Mouse (Mus musculus) ES-E14 (cell line): Measurements from ENCODE around the gene Zfp119b. TPM values are rescaled to one million over a fixed set of nuclear protein-coding genes. Genes with fewer than 3 reads are reported as not detected.

ENCODE experiments used
- DNase-seq: peaks from one replicate; pipeline ENCODE4 v3.0.0-alpha.2; 2013; ENCODE audit warnings: low read depth, low spot score
- H3K27ac ChIP-seq: 2 replicates; pipeline ENCODE4 v1.5.1; 2012; ENCODE audit warnings: low read depth, mild to moderate bottlenecking, low read length, moderate library complexity, mixed read lengths; ENCODE audit not compliant: poor library complexity, insufficient read depth, severe bottlenecking
- H3K36me3 ChIP-seq: 2 replicates; pipeline ENCODE4 v1.6.1; 2012; ENCODE audit warnings: mild to moderate bottlenecking, low read length, moderate library complexity, mixed read lengths; ENCODE audit not compliant: control insufficient read depth, poor library complexity, insufficient read depth, severe bottlenecking
- H3K4me1 ChIP-seq, 2 experiments: fragments of 150-350 bp in 1 of 2; sonication (generic) in 1 of 2; 2 replicates each; pipeline ENCODE4 v1.6.1; 2012; ENCODE audit warnings: low read length in 2 of 2, mild to moderate bottlenecking in 1 of 2, mixed read lengths in 1 of 2; ENCODE audit not compliant: control insufficient read depth in 2 of 2, insufficient read depth in 2 of 2, poor library complexity in 1 of 2
- H3K4me3 ChIP-seq, 2 experiments: fragments of 150-350 bp in 1 of 2; sonication (generic) in 1 of 2; 2 replicates each; pipeline ENCODE4 v1.5.1; 2012; ENCODE audit warnings: low read length in 2 of 2, low read depth in 1 of 2, mild to moderate bottlenecking in 1 of 2, mixed read lengths in 1 of 2; ENCODE audit not compliant: insufficient read depth in 1 of 2, poor library complexity in 1 of 2, severe bottlenecking in 1 of 2
- H3K9ac ChIP-seq: 2 replicates; pipeline ENCODE4 v1.6.1; 2012; ENCODE audit warnings: low read depth, mild to moderate bottlenecking, low read length, mixed read lengths; ENCODE audit not compliant: poor library complexity, insufficient read depth, severe bottlenecking
- H3K9me3 ChIP-seq: fragments of 150-350 bp; sonication (generic); 2 replicates; pipeline ENCODE4 v1.6.1; 2012; ENCODE audit warnings: low read depth, mild to moderate bottlenecking, low read length; ENCODE audit not compliant: control insufficient read depth, insufficient read depth
- CHD2 ChIP-seq: IDR thresholded peaks from 2 replicates; pipeline ENCODE4 v1.6.1; 2014; ENCODE audit warnings: mild to moderate bottlenecking, low read depth, low read length, inconsistent platforms
- HCFC1 ChIP-seq: IDR thresholded peaks from 2 replicates; pipeline ENCODE4 v1.6.1; 2012; ENCODE audit warnings: low read length, inconsistent platforms, borderline replicate concordance; ENCODE audit not compliant: insufficient read depth
- MAFK ChIP-seq: IDR thresholded peaks from 2 replicates; pipeline ENCODE4 v1.6.1; 2014; ENCODE audit warnings: mild to moderate bottlenecking, low read depth, low read length, inconsistent platforms; ENCODE audit not compliant: insufficient read depth
- ZC3H11A ChIP-seq: IDR thresholded peaks from 2 replicates; pipeline ENCODE4 v1.6.1; 2012; ENCODE audit warnings: low read depth, mild to moderate bottlenecking, inconsistent platforms, low read length, borderline replicate concordance
- ZNF384 ChIP-seq: IDR thresholded peaks from 2 replicates; pipeline ENCODE4 v1.6.1; 2012; ENCODE audit warnings: low read depth, low read length, inconsistent platforms
- in situ Hi-C, 2 experiments: fragments of 600-800 bp; cut with MboI; formaldehyde crosslinking; loops; one replicate each; pipeline ENCODE4 v1.15.1; 2025; ENCODE audit warnings: low sequenced_read_pairs in 2 of 2, inconsistent platforms in 1 of 2; ENCODE audit not compliant: unreplicated experiment in 2 of 2
- total RNA-seq: library from RNA; depleted of rRNA; stranded (reverse); fragments of 300-350 nt; gene quantifications from 2 replicates; pipeline ENCODE4 v1.2.3, GENCODE M21; 2012

The Zfp119b gene
- total RNA-seq, 1 experiment = 4.6 TPM

DNA sequence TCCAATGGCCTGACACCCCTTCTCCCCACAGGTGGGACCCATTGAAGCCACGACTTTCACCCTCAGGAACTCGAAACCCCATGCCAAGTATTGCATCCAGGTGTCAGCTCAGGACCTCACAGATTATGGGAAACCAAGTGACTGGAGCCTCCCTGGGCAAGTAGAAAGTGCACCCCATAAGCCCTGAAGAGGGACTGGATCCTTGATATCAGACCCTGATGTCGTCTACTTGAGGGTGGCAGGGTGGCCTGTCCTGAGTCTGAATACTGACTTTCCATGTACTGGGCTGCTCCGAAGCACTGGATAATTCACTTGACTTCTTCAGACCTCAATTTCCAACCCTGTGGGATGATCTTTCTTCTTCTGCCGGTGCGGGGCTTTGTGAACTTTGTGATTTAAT is 7.3 kb upstream of the Zfp119b start:
- Histone ChIP-seq H3K27ac (no peak overlapping the region), H3K9ac (peak overlapping the region; percentile 47; the same call in 1 of the 2 replicates), H3K36me3 (peaks cover 3% of the 10 kb centered on the region), H3K4me3 (peak overlapping the region; percentile 57 to 61), H3K4me1 (peaks cover 6 to 31% of the 10 kb centered on the region in 2 experiments), H3K9me3 (no peaks in the 10 kb centered on the region)
- in situ Hi-C loops = no loop called here
- no peak for DNase-seq
- TF ChIP-seq MAFK (no peak), ZNF384 (no peak), CHD2 (no peak), HCFC1 (no peak), ZC3H11A (no peak)

DNA sequence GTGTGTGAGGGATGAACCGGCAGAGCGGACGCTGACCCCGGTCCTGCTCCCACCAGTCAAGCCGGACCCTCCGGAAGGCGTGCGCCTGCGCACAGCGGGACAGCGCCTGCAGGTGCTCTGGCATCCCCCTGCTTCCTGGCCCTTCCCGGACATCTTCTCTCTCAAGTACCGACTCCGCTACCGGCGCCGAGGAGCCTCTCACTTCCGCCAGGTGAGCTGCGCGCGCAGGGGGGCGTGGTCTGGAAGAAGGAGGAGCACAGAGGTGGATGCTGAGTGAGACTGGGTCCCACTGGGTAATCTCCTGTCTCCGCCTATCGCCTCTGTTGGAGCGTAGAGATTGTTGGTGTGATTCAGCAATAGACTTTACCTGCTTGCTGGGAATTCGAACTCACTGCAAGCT is 6.8 kb upstream of the Zfp119b start:
- Histone ChIP-seq H3K9ac (peak overlapping the region; percentile 47; the same call in 1 of the 2 replicates), H3K9me3 (no peaks in the 10 kb centered on the region), H3K4me1 (peaks cover 10 to 35% of the 10 kb centered on the region in 2 experiments), H3K4me3 (peak overlapping the region; percentile 57 to 61), H3K27ac (no peak overlapping the region), H3K36me3 (no peaks in the 10 kb centered on the region)
- peak; percentile 95 for DNase-seq
- 0 out of 2 replicates have a peak, but pooled peaks have one; percentile 15 for TF ChIP-seq HCFC1
- TF ChIP-seq ZC3H11A = no peak
- in situ Hi-C loops = no loop called here

DNA sequence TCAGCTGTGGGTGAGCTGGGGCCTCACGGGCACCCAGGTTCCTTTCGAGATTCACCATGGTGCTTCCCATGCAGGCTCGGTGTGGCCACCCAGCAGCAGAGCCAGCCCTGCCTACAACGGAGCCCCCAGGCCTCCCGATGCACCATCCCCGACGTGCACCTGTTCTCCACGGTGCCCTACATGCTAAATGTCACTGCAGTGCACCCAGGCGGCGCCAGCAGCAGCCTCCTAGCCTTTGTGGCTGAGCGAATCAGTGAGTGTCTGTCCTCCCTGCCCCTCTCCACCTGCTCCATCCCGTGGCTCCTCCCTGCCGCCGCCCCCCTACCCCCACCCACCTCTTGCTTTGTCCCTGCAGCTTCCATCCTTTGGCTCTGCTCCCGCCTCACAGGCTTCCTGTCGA is 4.9 kb upstream of the Zfp119b start:
- Histone ChIP-seq H3K4me1 (peaks cover 9 to 39% of the 10 kb centered on the region in 2 experiments), H3K36me3 (no peaks in the 10 kb centered on the region), H3K27ac (0 out of 2 replicates have a peak overlapping the region, but pooled peaks have one; percentile 10), H3K4me3 (peak overlapping the region; percentile 13 to 35; a peak in 2 of 4 replicates), H3K9ac (peak overlapping the region; percentile 41; the same call in 1 of the 2 replicates), H3K9me3 (no peaks in the 10 kb centered on the region)
- TF ChIP-seq MAFK (no peak), ZNF384 (no peak), HCFC1 (no peak), ZC3H11A (no peak), CHD2 (no peak)
- no peak for DNase-seq
- in situ Hi-C loops = no loop called here

- DNase-seq = no peak
- TF ChIP-seq ZNF384 = no peak
- TF ChIP-seq HCFC1 = no peak
- no peak for TF ChIP-seq CHD2
- no peak for TF ChIP-seq MAFK
- no peak for TF ChIP-seq ZC3H11A
- in situ Hi-C loops = no loop called here
- H3K4me1 ChIP-seq = peaks cover 9 to 39% of the 10 kb centered on the region in 2 experiments
- no peaks in the 10 kb centered on the region for H3K9me3 ChIP-seq
- H3K27ac ChIP-seq = no peak overlapping the region
- H3K4me3 ChIP-seq = peak overlapping the region in 1 of 2 experiments; percentile 35; a peak in 2 of 4 replicates
- 0 out of 2 replicates have a peak overlapping the region, but pooled peaks have one; percentile 41 for H3K9ac ChIP-seq
- H3K36me3 ChIP-seq = no peaks in the 10 kb centered on the region
These were observed 4.5 kb upstream of the Zfp119b start for GRCm38 (mm10) chr17:55953751-55954150.
